Mouse (Mus musculus): ENCODE results near the gene Adamts2.

GRCm38 (mm10) chr11:50587787-50588186 is 14.1 kb upstream of the Adamts2 start:
- TF ChIP-seq CTCF (IDR thresholded peaks at IDR 0.05; ENCODE audit: extremely low read depth, insufficient read depth, low read length), result peak; percentile 50
- no peak for TF ChIP-seq POLR2A (IDR thresholded peaks at IDR 0.05; ENCODE audit: extremely low read depth, insufficient read depth, low read length)

Measured in cortical plate, adult 2 months (tissue).